Mouse (Mus musculus) midbrain, embryonic 14.5 days (tissue): ENCODE measurements at regions not wholly inside any gene's neighbourhood (a gene's known extent, or its start where the extent isn't known, plus 50 kb on each side); places are given as distances from the start of the nearest gene placed in this dataset.

Experiments
- ATAC-seq: fragments of 200-750 bp; cut with Nextera tagmentation; 2 replicates; pipeline ENCODE4 v1.8.0; 2017; ENCODE audit warnings: moderate number of reproducible peaks, moderate library complexity; ENCODE audit not compliant: low FRiP score, low TSS enrichment
- DNase-seq: peaks from one replicate; pipeline ENCODE4 v3.0.0-alpha.2; 2015
- H3K27ac ChIP-seq: fragments of 300-500 bp; sonication (generic); replicated peaks from 2 replicates; pipeline ENCODE4 v1.5.1; 2014; ENCODE audit warnings: mild to moderate bottlenecking, low read depth, low read length, moderate library complexity
- H3K27me3 ChIP-seq: fragments of 300-500 bp; sonication (generic); 2 replicates; pipeline ENCODE4 v1.6.1; 2014; ENCODE audit warnings: low read length, control low read depth, mixed read lengths; ENCODE audit not compliant: control insufficient read depth, insufficient read depth
- H3K36me3 ChIP-seq: fragments of 300-500 bp; sonication (generic); 2 replicates; pipeline ENCODE4 v1.6.1; 2014; ENCODE audit warnings: low read length, control low read depth; ENCODE audit not compliant: control insufficient read depth, insufficient read depth
- H3K4me1 ChIP-seq: fragments of 300-500 bp; sonication (generic); 2 replicates; pipeline ENCODE4 v1.6.1; 2014; ENCODE audit warnings: mild to moderate bottlenecking, antibody characterized with exemption, low read length, control low read depth; ENCODE audit not compliant: control insufficient read depth, insufficient read depth
- H3K4me2 ChIP-seq: fragments of 300-500 bp; sonication (generic); 2 replicates; pipeline ENCODE4 v1.6.1; 2014; ENCODE audit warnings: mild to moderate bottlenecking, low read length, moderate library complexity
- H3K4me3 ChIP-seq: fragments of 300-500 bp; sonication (generic); replicated peaks from 2 replicates; pipeline ENCODE4 v1.5.1; 2014; ENCODE audit warnings: low read depth, low read length
- H3K9ac ChIP-seq: fragments of 300-500 bp; sonication (generic); replicated peaks from 2 replicates; pipeline ENCODE4 v1.6.1; 2014; ENCODE audit warnings: mild to moderate bottlenecking, low read length, moderate library complexity
- H3K9me3 ChIP-seq: fragments of 300-500 bp; sonication (generic); 2 replicates; pipeline ENCODE4 v1.6.1; 2016; ENCODE audit warnings: low read length, control low read depth, mixed read lengths; ENCODE audit not compliant: control insufficient read depth
- WGBS: fragments of 180-500 bp; shearing (Covaris S2); extraction: QIAGEN DNeasy Blood & Tissue Kit; methylation state at CpG from one replicate; pipeline ENCODE4 v1.1.7; 2014; 5-methylcytosine and 5-hydroxymethylcytosine counted together

GRCm38 (mm10) chr10:8986339-8986738 is 100.5 kb upstream of the Sash1 start:
- Histone ChIP-seq H3K4me3 (no peak overlapping the region), H3K4me1 (0 out of 2 replicates have a peak, but pooled peaks cover 3% of the 10 kb centered on the region), H3K27me3 (no peaks in the 10 kb centered on the region), H3K9me3 (no peaks in the 10 kb centered on the region), H3K4me2 (peak overlapping the region; percentile 17; the same call in 1 of the 2 replicates), H3K36me3 (no peaks in the 10 kb centered on the region), H3K27ac (no peak overlapping the region), H3K9ac (no peak overlapping the region)
- WGBS = 63% methylated on average over 7 of the region's 7 CpGs
- DNase-seq = peak; percentile 56
- ATAC-seq = peak; percentile 64; the same call in 1 of the 2 replicates

- no peak for DNase-seq
- no peaks in the 10 kb centered on the region for H3K9me3 ChIP-seq
- no peaks in the 10 kb centered on the region for H3K27me3 ChIP-seq
- no peak overlapping the region for H3K27ac ChIP-seq
- H3K36me3 ChIP-seq = no peaks in the 10 kb centered on the region
- ATAC-seq = no peak
- H3K4me2 ChIP-seq = no peak overlapping the region
- 86% methylated on average over 4 of the region's 4 CpGs for WGBS
- no peak overlapping the region for H3K4me3 ChIP-seq
- no peak overlapping the region for H3K9ac ChIP-seq
- H3K4me1 ChIP-seq = 0 out of 2 replicates have a peak, but pooled peaks cover 3% of the 10 kb centered on the region
Measured at GRCm38 (mm10) chr10:8983347-8983746, 97.5 kb upstream of the Sash1 start.

- no peak overlapping the region for H3K4me2 ChIP-seq
- 93% methylated on average over 1 of the region's 1 CpGs for WGBS
Measured at GRCm38 (mm10) chr10:8980568-8980967, 94.7 kb upstream of the Sash1 start.

GRCm38 (mm10) chr10:8978595-8978994 is 92.7 kb upstream of the Sash1 start:
- H3K36me3 ChIP-seq = no peaks in the 10 kb centered on the region
- no peaks in the 10 kb centered on the region for H3K9me3 ChIP-seq
- no peak overlapping the region for H3K4me3 ChIP-seq
- H3K4me2 ChIP-seq = no peak overlapping the region
- no peak for DNase-seq
- H3K9ac ChIP-seq = no peak overlapping the region
- no peak for ATAC-seq
- no peak overlapping the region for H3K27ac ChIP-seq
- no peaks in the 10 kb centered on the region for H3K27me3 ChIP-seq
- WGBS = 96% methylated on average over 3 of the region's 3 CpGs
- H3K4me1 ChIP-seq = no peaks in the 10 kb centered on the region

More at GRCm38 (mm10) chr10:8980568-8980967, 94.7 kb upstream of the Sash1 start:
- no peak overlapping the region for H3K27ac ChIP-seq
- no peak overlapping the region for H3K9ac ChIP-seq
- H3K4me3 ChIP-seq = no peak overlapping the region
- DNase-seq = no peak
- ATAC-seq = no peak
- H3K27me3 ChIP-seq = no peaks in the 10 kb centered on the region
- H3K4me1 ChIP-seq = no peaks in the 10 kb centered on the region
- no peaks in the 10 kb centered on the region for H3K9me3 ChIP-seq
- no peaks in the 10 kb centered on the region for H3K36me3 ChIP-seq

GRCm38 (mm10) chr10:8973934-8974333 is 88.1 kb upstream of the Sash1 start:
- Histone ChIP-seq H3K4me3 (no peak overlapping the region), H3K36me3 (no peaks in the 10 kb centered on the region), H3K9me3 (no peaks in the 10 kb centered on the region), H3K4me2 (no peak overlapping the region), H3K27ac (no peak overlapping the region), H3K9ac (no peak overlapping the region), H3K4me1 (peaks cover 10% of the 10 kb centered on the region; the same call in 1 of the 2 replicates), H3K27me3 (no peaks in the 10 kb centered on the region)
- ATAC-seq = no peak
- peak; percentile 36 for DNase-seq
- 57% methylated on average over 1 of the region's 1 CpGs for WGBS

GRCm38 (mm10) chr10:8972789-8973551 is 87.1 kb upstream of the Sash1 start:
- no peak overlapping the region for H3K27ac ChIP-seq
- DNase-seq = no peak
- no peaks in the 10 kb centered on the region for H3K27me3 ChIP-seq
- WGBS = 72% methylated on average over 8 of the region's 8 CpGs
- ATAC-seq = no peak
- H3K9me3 ChIP-seq = no peaks in the 10 kb centered on the region
- no peak overlapping the region for H3K9ac ChIP-seq
- no peak overlapping the region for H3K4me3 ChIP-seq
- peaks cover 13% of the 10 kb centered on the region for H3K4me1 ChIP-seq
- H3K4me2 ChIP-seq = no peak overlapping the region
- no peaks in the 10 kb centered on the region for H3K36me3 ChIP-seq

GRCm38 (mm10) chr10:8970807-8971206 is 84.9 kb upstream of the Sash1 start:
- H3K27ac ChIP-seq = no peak overlapping the region
- H3K4me1 ChIP-seq = peaks cover 13% of the 10 kb centered on the region
- ATAC-seq = no peak
- no peaks in the 10 kb centered on the region for H3K36me3 ChIP-seq
- 82% methylated on average over 3 of the region's 3 CpGs for WGBS
- no peaks in the 10 kb centered on the region for H3K9me3 ChIP-seq
- no peak for DNase-seq
- no peak overlapping the region for H3K9ac ChIP-seq
- H3K27me3 ChIP-seq = no peaks in the 10 kb centered on the region
- no peak overlapping the region for H3K4me2 ChIP-seq
- H3K4me3 ChIP-seq = no peak overlapping the region

GRCm38 (mm10) chr10:8969586-8969985 is 83.7 kb upstream of the Sash1 start:
- Histone ChIP-seq H3K27me3 (no peaks in the 10 kb centered on the region), H3K9me3 (no peaks in the 10 kb centered on the region), H3K4me2 (no peak overlapping the region), H3K4me1 (peaks cover 13% of the 10 kb centered on the region), H3K9ac (no peak overlapping the region), H3K4me3 (no peak overlapping the region), H3K36me3 (no peaks in the 10 kb centered on the region), H3K27ac (no peak overlapping the region)
- DNase-seq (no peak), ATAC-seq (no peak)

GRCm38 (mm10) chr10:8969016-8969415 is 83.1 kb upstream of the Sash1 start:
- Histone ChIP-seq H3K4me3 (no peak overlapping the region), H3K27ac (no peak overlapping the region), H3K27me3 (no peaks in the 10 kb centered on the region), H3K36me3 (no peaks in the 10 kb centered on the region), H3K9me3 (no peaks in the 10 kb centered on the region), H3K4me2 (no peak overlapping the region), H3K4me1 (peaks cover 13% of the 10 kb centered on the region), H3K9ac (no peak overlapping the region)
- 72% methylated on average over 5 of the region's 5 CpGs for WGBS
- ATAC-seq = no peak
- no peak for DNase-seq
